Mouse (Mus musculus): ENCODE results near the gene Gm17720.

- no peak for TF ChIP-seq EP300 (IDR thresholded peaks at IDR 0.05; ENCODE audit: low read depth)
- no peak for TF ChIP-seq CTCF (IDR thresholded peaks at IDR 0.05; ENCODE audit: low read depth)
These were observed 37.8 kb downstream of the Gm17720 start for GRCm38 (mm10) chr8:110064606-110065365.
